Mouse (Mus musculus): ENCODE results near the gene Gm42906. TPM values are rescaled to one million over a fixed set of nuclear protein-coding genes. Genes with fewer than 3 reads are reported as not detected.

The Gm42906 gene
- total RNA-seq, 1 experiment, result not detected

- Histone ChIP-seq H3K4me1 (ENCODE audit: control insufficient read depth in 2 of 2, insufficient read depth in 2 of 2, low read length in 2 of 2, poor library complexity in 1 of 2) (no peaks in the 10 kb centered on the region), H3K27ac (ENCODE audit: insufficient read depth, low read depth, low read length, poor library complexity, severe bottlenecking) (no peak overlapping the region), H3K9me3 (ENCODE audit: control insufficient read depth, insufficient read depth, low read depth, low read length) (no peaks in the 10 kb centered on the region), H3K4me3 (ENCODE audit: insufficient read depth in 1 of 2, low read depth in 1 of 2, low read length in 2 of 2, poor library complexity in 1 of 2, severe bottlenecking in 1 of 2) (no peak overlapping the region), H3K36me3 (ENCODE audit: control insufficient read depth, insufficient read depth, low read length, poor library complexity, severe bottlenecking) (no peaks in the 10 kb centered on the region), H3K9ac (ENCODE audit: insufficient read depth, low read depth, low read length, poor library complexity, severe bottlenecking) (no peak overlapping the region)
- no peak for DNase-seq (ENCODE audit: low read depth, low spot score)
- in situ Hi-C loops (cut with MboI; ENCODE audit: low sequenced_read_pairs in 2 of 2, unreplicated experiment in 2 of 2), result no loop called here
- TF ChIP-seq HCFC1 (IDR thresholded peaks at IDR 0.05; ENCODE audit: borderline replicate concordance, insufficient read depth, low read length), result no peak
- no peak for TF ChIP-seq MAFK (IDR thresholded peaks at IDR 0.05; ENCODE audit: insufficient read depth, low read depth, low read length)
- no peak for TF ChIP-seq ZC3H11A (IDR thresholded peaks at IDR 0.05; ENCODE audit: borderline replicate concordance, low read depth, low read length)
- TF ChIP-seq ZNF384 (IDR thresholded peaks at IDR 0.05; ENCODE audit: low read depth, low read length), result no peak
- no peak for TF ChIP-seq CHD2 (IDR thresholded peaks at IDR 0.05; ENCODE audit: low read depth, low read length)
Observed at GRCm38 (mm10) chr5:151110461-151110908, 317.5 kb downstream of the Gm42906 start.

- Histone ChIP-seq H3K9ac (ENCODE audit: insufficient read depth, low read depth, low read length, poor library complexity, severe bottlenecking) (no peak overlapping the region), H3K27ac (ENCODE audit: insufficient read depth, low read depth, low read length, poor library complexity, severe bottlenecking) (no peak overlapping the region)
- in situ Hi-C loops (cut with MboI; ENCODE audit: low sequenced_read_pairs in 2 of 2, unreplicated experiment in 2 of 2), result no loop called here
Observed at GRCm38 (mm10) chr5:151109822-151110221, 318.1 kb downstream of the Gm42906 start.

GRCm38 (mm10) chr5:151108955-151109354 lies 319.0 kb downstream of the Gm42906 start:
- no peak overlapping the region for H3K4me3 ChIP-seq (ENCODE audit: insufficient read depth in 1 of 2, low read depth in 1 of 2, low read length in 2 of 2, poor library complexity in 1 of 2, severe bottlenecking in 1 of 2)
- no peaks in the 10 kb centered on the region for H3K4me1 ChIP-seq (ENCODE audit: control insufficient read depth in 2 of 2, insufficient read depth in 2 of 2, low read length in 2 of 2, poor library complexity in 1 of 2)
- TF ChIP-seq CHD2 (IDR thresholded peaks at IDR 0.05; ENCODE audit: low read depth, low read length) (no peak), ZNF384 (IDR thresholded peaks at IDR 0.05; ENCODE audit: low read depth, low read length) (no peak), HCFC1 (IDR thresholded peaks at IDR 0.05; ENCODE audit: borderline replicate concordance, insufficient read depth, low read length) (no peak), MAFK (IDR thresholded peaks at IDR 0.05; ENCODE audit: insufficient read depth, low read depth, low read length) (no peak), ZC3H11A (IDR thresholded peaks at IDR 0.05; ENCODE audit: borderline replicate concordance, low read depth, low read length) (no peak)
- H3K9me3 ChIP-seq (ENCODE audit: control insufficient read depth, insufficient read depth, low read depth, low read length), result no peaks in the 10 kb centered on the region
- in situ Hi-C loops (cut with MboI; ENCODE audit: low sequenced_read_pairs in 2 of 2, unreplicated experiment in 2 of 2), result no loop called here
- H3K27ac ChIP-seq (ENCODE audit: insufficient read depth, low read depth, low read length, poor library complexity, severe bottlenecking), result no peak overlapping the region
- no peaks in the 10 kb centered on the region for H3K36me3 ChIP-seq (ENCODE audit: control insufficient read depth, insufficient read depth, low read length, poor library complexity, severe bottlenecking)
- no peak for DNase-seq (ENCODE audit: low read depth, low spot score)
- no peak overlapping the region for H3K9ac ChIP-seq (ENCODE audit: insufficient read depth, low read depth, low read length, poor library complexity, severe bottlenecking)

More at GRCm38 (mm10) chr5:151109822-151110221, 318.1 kb downstream of the Gm42906 start:
- Histone ChIP-seq H3K9me3 (ENCODE audit: control insufficient read depth, insufficient read depth, low read depth, low read length) (no peaks in the 10 kb centered on the region), H3K4me1 (ENCODE audit: control insufficient read depth in 2 of 2, insufficient read depth in 2 of 2, low read length in 2 of 2, poor library complexity in 1 of 2) (no peaks in the 10 kb centered on the region), H3K4me3 (ENCODE audit: insufficient read depth in 1 of 2, low read depth in 1 of 2, low read length in 2 of 2, poor library complexity in 1 of 2, severe bottlenecking in 1 of 2) (no peak overlapping the region), H3K36me3 (ENCODE audit: control insufficient read depth, insufficient read depth, low read length, poor library complexity, severe bottlenecking) (no peaks in the 10 kb centered on the region)
- DNase-seq (ENCODE audit: low read depth, low spot score), result no peak
- no peak for TF ChIP-seq ZNF384 (IDR thresholded peaks at IDR 0.05; ENCODE audit: low read depth, low read length)
- no peak for TF ChIP-seq MAFK (IDR thresholded peaks at IDR 0.05; ENCODE audit: insufficient read depth, low read depth, low read length)
- TF ChIP-seq HCFC1 (IDR thresholded peaks at IDR 0.05; ENCODE audit: borderline replicate concordance, insufficient read depth, low read length), result no peak
- no peak for TF ChIP-seq ZC3H11A (IDR thresholded peaks at IDR 0.05; ENCODE audit: borderline replicate concordance, low read depth, low read length)
- TF ChIP-seq CHD2 (IDR thresholded peaks at IDR 0.05; ENCODE audit: low read depth, low read length), result no peak

- Histone ChIP-seq H3K36me3 (ENCODE audit: control insufficient read depth, insufficient read depth, low read length, poor library complexity, severe bottlenecking) (no peaks in the 10 kb centered on the region), H3K4me3 (ENCODE audit: insufficient read depth in 1 of 2, low read depth in 1 of 2, low read length in 2 of 2, poor library complexity in 1 of 2, severe bottlenecking in 1 of 2) (no peak overlapping the region), H3K9me3 (ENCODE audit: control insufficient read depth, insufficient read depth, low read depth, low read length) (no peaks in the 10 kb centered on the region), H3K9ac (ENCODE audit: insufficient read depth, low read depth, low read length, poor library complexity, severe bottlenecking) (no peak overlapping the region), H3K4me1 (ENCODE audit: control insufficient read depth in 2 of 2, insufficient read depth in 2 of 2, low read length in 2 of 2, poor library complexity in 1 of 2) (no peaks in the 10 kb centered on the region), H3K27ac (ENCODE audit: insufficient read depth, low read depth, low read length, poor library complexity, severe bottlenecking) (no peak overlapping the region)
- in situ Hi-C loops (cut with MboI; ENCODE audit: low sequenced_read_pairs in 2 of 2, unreplicated experiment in 2 of 2), result no loop called here
- DNase-seq (ENCODE audit: low read depth, low spot score), result no peak
- TF ChIP-seq MAFK (IDR thresholded peaks at IDR 0.05; ENCODE audit: insufficient read depth, low read depth, low read length) (no peak), ZC3H11A (IDR thresholded peaks at IDR 0.05; ENCODE audit: borderline replicate concordance, low read depth, low read length) (no peak)
Observed at GRCm38 (mm10) chr5:151108291-151108897, 319.6 kb downstream of the Gm42906 start.

- no peaks in the 10 kb centered on the region for H3K36me3 ChIP-seq (ENCODE audit: control insufficient read depth, insufficient read depth, low read length, poor library complexity, severe bottlenecking)
- no peak overlapping the region for H3K27ac ChIP-seq (ENCODE audit: insufficient read depth, low read depth, low read length, poor library complexity, severe bottlenecking)
- no peaks in the 10 kb centered on the region for H3K4me1 ChIP-seq (ENCODE audit: control insufficient read depth in 2 of 2, insufficient read depth in 2 of 2, low read length in 2 of 2, poor library complexity in 1 of 2)
- in situ Hi-C loops (cut with MboI; ENCODE audit: low sequenced_read_pairs in 2 of 2, unreplicated experiment in 2 of 2), result no loop called here
- no peak overlapping the region for H3K9ac ChIP-seq (ENCODE audit: insufficient read depth, low read depth, low read length, poor library complexity, severe bottlenecking)
- H3K9me3 ChIP-seq (ENCODE audit: control insufficient read depth, insufficient read depth, low read depth, low read length), result no peaks in the 10 kb centered on the region
- H3K4me3 ChIP-seq (ENCODE audit: insufficient read depth in 1 of 2, low read depth in 1 of 2, low read length in 2 of 2, poor library complexity in 1 of 2, severe bottlenecking in 1 of 2), result no peak overlapping the region
- DNase-seq (ENCODE audit: low read depth, low spot score), result no peak
- no peak for TF ChIP-seq HCFC1 (IDR thresholded peaks at IDR 0.05; ENCODE audit: borderline replicate concordance, insufficient read depth, low read length)
- no peak for TF ChIP-seq ZNF384 (IDR thresholded peaks at IDR 0.05; ENCODE audit: low read depth, low read length)
- no peak for TF ChIP-seq CHD2 (IDR thresholded peaks at IDR 0.05; ENCODE audit: low read depth, low read length)
- no peak for TF ChIP-seq MAFK (IDR thresholded peaks at IDR 0.05; ENCODE audit: insufficient read depth, low read depth, low read length)
- no peak for TF ChIP-seq ZC3H11A (IDR thresholded peaks at IDR 0.05; ENCODE audit: borderline replicate concordance, low read depth, low read length)
Observed at GRCm38 (mm10) chr5:151106841-151107240, 321.1 kb downstream of the Gm42906 start.

Measured in ES-E14 (cell line).